Mouse (Mus musculus): ENCODE data around the gene Wtap. TPM values are rescaled to one million over a fixed set of nuclear protein-coding genes. Genes with fewer than 3 reads are reported as not detected.

Wtap gene
- polyA plus RNA-seq, 1 experiment from 2014 or later, result 74.4 TPM

Other genes starting within 250 kb of the Wtap start
- gene Igf2r, start 224.5 kb downstream of the Wtap start, polyA plus RNA-seq (2016; fragmentation: Nextera tagmentation; extraction: Ambion mirVana), result 141 and 272 TPM in 2 replicates
- gene Mas1, start 126.0 kb downstream of the Wtap start, polyA plus RNA-seq (2016; fragmentation: Nextera tagmentation; extraction: Ambion mirVana), result 0.30 and 0.36 TPM in 2 replicates
- gene Mrgprh, start 118.1 kb downstream of the Wtap start, polyA plus RNA-seq (2016; fragmentation: Nextera tagmentation; extraction: Ambion mirVana), result 0.07 TPM in 1 of 2 replicates, not detected in the other
- gene Pnldc1, start 83.9 kb downstream of the Wtap start, polyA plus RNA-seq (2016; fragmentation: Nextera tagmentation; extraction: Ambion mirVana), result 1.4 and 2.5 TPM in 2 replicates
- 440 and 487 TPM in 2 replicates for gene Tcp1, start 78.5 kb downstream of the Wtap start, polyA plus RNA-seq (2016; fragmentation: Nextera tagmentation; extraction: Ambion mirVana)
- gene Mrpl18, start 77.8 kb downstream of the Wtap start, polyA plus RNA-seq (2016; fragmentation: Nextera tagmentation; extraction: Ambion mirVana), result 203 and 208 TPM in 2 replicates
- gene Acat3, start 53.6 kb downstream of the Wtap start, polyA plus RNA-seq (2016; fragmentation: Nextera tagmentation; extraction: Ambion mirVana), result 0.30 and 0.31 TPM in 2 replicates
- 95.8 and 146 TPM in 2 replicates for gene Acat2, start 33.4 kb downstream of the Wtap start, polyA plus RNA-seq (2016; fragmentation: Nextera tagmentation; extraction: Ambion mirVana)
- 213 and 293 TPM in 2 replicates for gene Sod2, start 12.7 kb upstream of the Wtap start, polyA plus RNA-seq (2016; fragmentation: Nextera tagmentation; extraction: Ambion mirVana)
- not detected in 2 replicates for gene Gpr31b, start 58.1 kb upstream of the Wtap start, polyA plus RNA-seq (2016; fragmentation: Nextera tagmentation; extraction: Ambion mirVana)
- gene Tcp10b, start 66.9 kb upstream of the Wtap start, polyA plus RNA-seq (2016; fragmentation: Nextera tagmentation; extraction: Ambion mirVana), result 0.17 TPM in 1 of 2 replicates, not detected in the other
- not detected in 2 replicates for gene Unc93a, start 137.6 kb upstream of the Wtap start, polyA plus RNA-seq (2016; fragmentation: Nextera tagmentation; extraction: Ambion mirVana)
- gene Smok2a, start 227.0 kb upstream of the Wtap start, polyA plus RNA-seq (2016; fragmentation: Nextera tagmentation; extraction: Ambion mirVana), result not detected in 2 replicates
- gene Smok2b, start 236.1 kb upstream of the Wtap start, polyA plus RNA-seq (2016; fragmentation: Nextera tagmentation; extraction: Ambion mirVana), result not detected in 2 replicates